Mouse (Mus musculus) cerebellum, adult 9-11 months (tissue): Measurements from ENCODE around the gene Liph.
"Not testable (repeated sequence)": the region's sequence is repeated elsewhere in the genome, so short reads cannot be mapped to it uniquely, and the experiment has no call there.

Experiments
- DNase-seq: peaks from one replicate; pipeline ENCODE4 v3.0.0; 2022

Liph gene

GRCm38 (mm10) chr16:21970536-21970935, 24.9 kb downstream of the Liph start:
- DNase-seq: no peak

GRCm38 (mm10) chr16:21969874-21970273, 25.6 kb downstream of the Liph start:
- no peak for DNase-seq

- DNase-seq: no peak
Measured at GRCm38 (mm10) chr16:21965576-21965975, 29.9 kb downstream of the Liph start.

- no peak for DNase-seq
Measured at GRCm38 (mm10) chr16:21955591-21955990, 39.9 kb downstream of the Liph start.

GRCm38 (mm10) chr16:21946761-21947715, 48.4 kb downstream of the Liph start, which contains the start of gene Tmem41a:
TSS of gene Tmem41a (minus strand) at chr16:21947552.
- DNase-seq: peak; percentile 94

- DNase-seq: no peak
Measured at GRCm38 (mm10) chr16:21928471-21928870, 67.0 kb downstream of the Liph start.

GRCm38 (mm10) chr16:21916681-21917080, 78.8 kb downstream of the Liph start:
- DNase-seq: peak; percentile 56

- no peak for DNase-seq
Measured at GRCm38 (mm10) chr16:21913347-21913746, 82.1 kb downstream of the Liph start.

- not testable (repeated sequence) for DNase-seq
Measured at GRCm38 (mm10) chr16:21908906-21909305, 86.6 kb downstream of the Liph start.

GRCm38 (mm10) chr16:21906902-21907301, 88.6 kb downstream of the Liph start:
- DNase-seq: no peak

- no peak for DNase-seq
Measured at GRCm38 (mm10) chr16:21905996-21906395, 89.5 kb downstream of the Liph start.

- no peak for DNase-seq
Measured at GRCm38 (mm10) chr16:21904636-21905035, 90.8 kb downstream of the Liph start.
